Comparison of ENCODE assay signal across 19 mouse cellular contexts in the genomic region with DNA sequence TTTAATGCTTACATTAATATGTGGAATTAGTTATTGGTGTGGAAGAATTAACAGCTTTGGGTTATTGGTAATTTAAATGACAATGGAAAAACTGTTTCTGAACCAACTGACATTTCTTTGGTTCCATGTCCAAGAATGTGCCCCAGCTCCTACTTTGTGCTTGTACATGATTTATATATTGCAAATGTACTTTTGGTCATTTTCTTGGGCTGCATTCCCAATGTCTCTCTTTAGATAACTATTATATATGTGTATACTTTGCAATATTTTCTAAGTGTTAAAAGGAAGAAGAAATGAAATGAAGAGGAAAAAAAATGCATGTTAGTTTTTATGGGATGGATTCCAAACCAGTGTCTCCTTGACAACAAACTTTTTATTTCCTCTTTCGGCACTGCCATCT.
"Had no signal": no experiment of that assay in that cellular context is flagged by ENCODE, and none has a peak within 500 bp of the region (broad histone marks: within the 10 kb centered on the region; RNA-seq: fewer than 3 reads in every experiment).

No protein-coding gene starts in this region.

- H3K27me3 ChIP-seq: midbrain, embryonic 12.5 days; neural tube, embryonic 13.5 days; neural tube, embryonic 15.5 days had no signal

- H3K4me1 ChIP-seq: midbrain, embryonic 10.5 days; midbrain, embryonic 12.5 days; neural tube, embryonic 13.5 days; neural tube, embryonic 15.5 days had no signal

- H3K9me3 ChIP-seq: midbrain, embryonic 10.5 days; midbrain, embryonic 12.5 days; neural tube, embryonic 13.5 days; neural tube, embryonic 15.5 days had no signal

- H3K4me2 ChIP-seq: midbrain, embryonic 12.5 days; neural tube, embryonic 13.5 days; neural tube, embryonic 15.5 days had no signal

- ATAC-seq: midbrain, embryonic 16.5 days had no signal

- H3K4me3 ChIP-seq: midbrain, embryonic 10.5 days; midbrain, embryonic 12.5 days; myocyte; neural tube, embryonic 13.5 days; neural tube, embryonic 15.5 days had no signal

- H3K36me3 ChIP-seq: midbrain, embryonic 10.5 days; midbrain, embryonic 12.5 days; neural tube, embryonic 13.5 days; neural tube, embryonic 15.5 days had no signal

- DNase-seq: lung, adult 18-20 months; lung, postnatal 10 days; lung, postnatal 36 days; midbrain, embryonic 14.5 days; retina, postnatal 1 day; right cerebral cortex, adult 18-20 months; right cerebral cortex, postnatal 25 days; right cerebral cortex, postnatal 4 days; spleen, adult 18-20 months; thymus, adult 18-20 months; thymus, postnatal 14 days; thymus, postnatal 36 days had no signal

- H3K27ac ChIP-seq: liver, embryonic 14.5 days; midbrain, embryonic 10.5 days; midbrain, embryonic 12.5 days; neural tube, embryonic 13.5 days; neural tube, embryonic 15.5 days had no signal

- H3K9ac ChIP-seq: liver, embryonic 14.5 days; midbrain, embryonic 12.5 days; neural tube, embryonic 13.5 days; neural tube, embryonic 15.5 days had no signal
